Mouse (Mus musculus) CD4-positive naive resting alpha-beta T cell, adult 76 days (primary cell): Measurements from ENCODE around the gene Tas2r103. TPM values are rescaled to one million over a fixed set of nuclear protein-coding genes. Genes with fewer than 3 reads are reported as not detected.

Experiments
- total RNA-seq: library from RNA; stranded (reverse); gene quantifications from one replicate; pipeline ENCODE4 v1.2.4, GENCODE M21; 2023

Gene Tas2r103
- total RNA-seq, result not detected

DNA sequence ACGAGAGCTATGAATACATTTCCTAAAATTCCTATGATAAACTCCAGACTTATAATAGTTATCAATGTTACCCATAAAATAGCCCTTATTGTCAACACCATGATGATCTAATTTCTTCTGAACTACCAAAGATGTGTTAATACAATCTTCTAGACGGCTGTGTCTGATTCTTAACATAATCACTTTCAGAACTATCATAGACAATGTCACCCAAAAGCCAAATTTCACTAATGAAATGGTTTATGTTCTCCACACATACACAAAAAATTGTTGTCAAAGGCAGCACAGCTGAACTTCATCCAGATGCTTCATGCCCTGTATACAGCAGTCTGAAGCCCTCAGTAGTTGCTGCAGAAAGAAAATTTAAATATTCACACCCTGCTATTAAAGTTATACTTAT, at the start of gene Tas2r103:
Gene Tas2r103 (minus strand): TSS at position 101 of the 400 bp plus-strand sequence.

DNA sequence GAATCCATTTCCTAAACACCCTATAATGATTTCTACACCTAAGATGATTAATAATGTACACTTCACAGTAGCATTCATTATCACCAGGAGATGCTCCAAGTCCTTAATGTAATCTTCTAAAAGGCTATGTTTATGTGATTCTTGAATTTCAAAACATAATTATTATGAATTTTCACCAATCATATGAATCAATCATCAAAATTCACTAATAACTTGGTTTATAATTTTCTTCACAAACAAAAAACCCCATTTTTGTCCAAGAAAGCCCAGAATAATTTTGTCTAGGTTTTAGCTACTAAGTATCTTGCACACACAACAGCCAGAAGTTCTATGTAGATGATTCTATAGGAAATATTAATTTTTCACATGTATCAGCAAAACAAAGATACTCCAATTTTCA, 18.8 kb upstream of the Tas2r103 start, which contains the start of gene Tas2r140:
Gene Tas2r140 (minus strand): TSS at position 101 of the 400 bp plus-strand sequence.

Other genes starting within 250 kb of the Tas2r103 start
- not detected for gene Tas2r117, start 234.3 kb downstream of the Tas2r103 start, total RNA-seq
- gene Tas2r123, start 190.0 kb downstream of the Tas2r103 start, total RNA-seq, result not detected
- not detected for gene Tas2r116, start 181.7 kb downstream of the Tas2r103 start, total RNA-seq
- gene Tas2r110, start 169.1 kb downstream of the Tas2r103 start, total RNA-seq, result not detected
- gene Tas2r113, start 144.1 kb downstream of the Tas2r103 start, total RNA-seq, result not detected
- not detected for gene Tas2r125, start 127.5 kb downstream of the Tas2r103 start, total RNA-seq
- not detected for gene Tas2r129, start 86.0 kb downstream of the Tas2r103 start, total RNA-seq
- gene Tas2r131, start 79.2 kb downstream of the Tas2r103 start, total RNA-seq, result not detected
- not detected for gene Tas2r109, start 56.1 kb downstream of the Tas2r103 start, total RNA-seq
- gene Tas2r140, start 18.7 kb upstream of the Tas2r103 start, total RNA-seq, result not detected
- 18.6 TPM for gene Smim10l1, start 67.8 kb upstream of the Tas2r103 start, total RNA-seq